ENCODE assay signal across 9 mouse cellular contexts in genomic region chr9:79978228-79979024, GRCm38 (mm10). TPM values are rescaled to one million over a fixed set of nuclear protein-coding genes. Genes with fewer than 3 reads are reported as not detected.
DNase-seq lines count a peak whose midpoint lies in the region; ATAC-seq and TF ChIP-seq lines count a peak whose summit lies in the region.
"Had no signal": no experiment of that assay in that cellular context is flagged by ENCODE, and none has a peak within 500 bp of the region (broad histone marks: within the 10 kb centered on the region; RNA-seq: fewer than 3 reads in every experiment).

No protein-coding gene starts in this region.

- H3K27me3 ChIP-seq in heart, embryonic 15.5 days, result no peaks in the 10 kb centered on the region
- no peaks in the 10 kb centered on the region for H3K27me3 ChIP-seq in limb, embryonic 14.5 days (ENCODE audit: control insufficient read depth, insufficient read depth, low read length)
- H3K27me3 ChIP-seq in neural tube, embryonic 13.5 days, result no peaks in the 10 kb centered on the region

- TF ChIP-seq POLR2A in limb, embryonic 14.5 days (IDR thresholded peaks at IDR 0.05; ENCODE audit: borderline replicate concordance, extremely low read depth, insufficient read depth, insufficient read length), result no peak

- peaks cover 25% of the 10 kb centered on the region for H3K4me1 ChIP-seq in heart, embryonic 15.5 days (replicated peaks)
- peaks cover 10% of the 10 kb centered on the region for H3K4me1 ChIP-seq in limb, embryonic 14.5 days (ENCODE audit: control insufficient read depth, insufficient read depth, low read length)
- peaks cover 10% of the 10 kb centered on the region for H3K4me1 ChIP-seq in neural tube, embryonic 13.5 days (replicated peaks)
- H3K4me1 ChIP-seq: liver, embryonic 13.5 days had no signal

- ATAC-seq in heart, embryonic 15.5 days (replicated peaks; ENCODE audit: insufficient number of reproducible peaks, insufficient read depth, low FRiP score, low read depth), result no peak; the same call in 1 of the 2 replicates
- ATAC-seq in limb, embryonic 14.5 days (ENCODE audit: low FRiP score, low read depth), result no peak
- no peak for ATAC-seq in neural tube, embryonic 13.5 days (ENCODE audit: low read depth)
- ATAC-seq: Patski had no signal

- no peaks in the 10 kb centered on the region for H3K9me3 ChIP-seq in heart, embryonic 15.5 days (replicated peaks)
- no peaks in the 10 kb centered on the region for H3K9me3 ChIP-seq in limb, embryonic 14.5 days (ENCODE audit: control insufficient read depth, low read length)
- H3K9me3 ChIP-seq in neural tube, embryonic 13.5 days, result no peaks in the 10 kb centered on the region
- H3K9me3 ChIP-seq: liver, embryonic 13.5 days had no signal

- peak overlapping the region; percentile 65 for H3K4me3 ChIP-seq in heart, embryonic 15.5 days
- H3K4me3 ChIP-seq in limb, embryonic 14.5 days (replicated peaks; ENCODE audit: low read length), result peak overlapping the region; percentile 21
- no peak overlapping the region for H3K4me3 ChIP-seq in neural tube, embryonic 13.5 days

- WGBS in heart, embryonic 15.5 days, result 47% methylated on average over 12 of the region's 12 CpGs
- 52% methylated on average over 12 of the region's 12 CpGs for WGBS in limb, embryonic 14.5 days
- 80% methylated on average over 12 of the region's 12 CpGs for WGBS in neural tube, embryonic 13.5 days

- H3K9ac ChIP-seq in heart, embryonic 15.5 days, result peak overlapping the region; percentile 73
- H3K9ac ChIP-seq in limb, embryonic 14.5 days (ENCODE audit: low read depth, low read length, severe bottlenecking), result no peak overlapping the region
- no peak overlapping the region for H3K9ac ChIP-seq in neural tube, embryonic 13.5 days

- DNase-seq in kidney, postnatal 14 days, result peak; percentile 14
- DNase-seq in kidney, postnatal 4 days, result no peak
- DNase-seq in limb, embryonic 14.5 days (ENCODE audit: low spot score), result peak; percentile 46
- DNase-seq in embryo, embryonic 10 days (ENCODE audit: low spot score), result no peak
- no peak for DNase-seq in right cerebral cortex, adult 2 months (ENCODE audit: low spot score in 2 of 2)
- DNase-seq: liver, embryonic 13.5 days had no signal

- peak overlapping the region; percentile 70 for H3K4me2 ChIP-seq in heart, embryonic 15.5 days
- H3K4me2 ChIP-seq in limb, embryonic 14.5 days (replicated peaks; ENCODE audit: low read depth, low read length, severe bottlenecking), result peak overlapping the region; percentile 73
- peak overlapping the region; percentile 52 for H3K4me2 ChIP-seq in neural tube, embryonic 13.5 days

- no peaks in the 10 kb centered on the region for H3K36me3 ChIP-seq in heart, embryonic 15.5 days
- H3K36me3 ChIP-seq in limb, embryonic 14.5 days (ENCODE audit: control insufficient read depth, insufficient read depth, low read length), result no peaks in the 10 kb centered on the region
- H3K36me3 ChIP-seq in neural tube, embryonic 13.5 days, result no peaks in the 10 kb centered on the region
- H3K36me3 ChIP-seq: liver, embryonic 13.5 days had no signal

- H3K27ac ChIP-seq in heart, embryonic 15.5 days, result peak overlapping the region; percentile 98
- H3K27ac ChIP-seq in limb, embryonic 14.5 days (replicated peaks; ENCODE audit: low read depth, low read length), result peak overlapping the region; percentile 68
- H3K27ac ChIP-seq in neural tube, embryonic 13.5 days (replicated peaks), result no peak overlapping the region
- H3K27ac ChIP-seq: liver, embryonic 13.5 days had no signal

RNA-seq across cellular contexts. Expression of gene Filip1, which starts 34.2 kb away (rescaled TPM):
- 28.2 and 36.6 TPM in 2 replicates for polyA plus RNA-seq in heart, embryonic 15.5 days (2015; fragmentation: Nextera tagmentation; extraction: Ambion mirVana)
- 3.4 and 4.9 TPM in 2 replicates for polyA plus RNA-seq in limb, embryonic 14.5 days (2012; rRNA removed)
- polyA plus RNA-seq in limb, embryonic 14.5 days (2014; fragmentation: Nextera tagmentation; extraction: Ambion mirVana), result 5.8 and 6.0 TPM in 2 replicates
- 2.4 and 3.2 TPM in 2 replicates for polyA plus RNA-seq in neural tube, embryonic 13.5 days (2015; fragmentation: Nextera tagmentation; extraction: Ambion mirVana)
- polyA plus RNA-seq: Patski had no signal

Comparison
In these comparisons a context has a peak if more than half of its experiments do, and no peak if none do; other contexts are left out.
1. DNase-seq: peak in kidney, postnatal 14 days (single experiment) and limb, embryonic 14.5 days (single experiment); none in kidney, postnatal 4 days (0 of 2), embryo, embryonic 10 days (single experiment) and right cerebral cortex, adult 2 months (0 of 2).
2. Peak in every context shown above with its lines, with median percentiles within 50 percentile points of each other: H3K4me2 ChIP-seq.